Mouse (Mus musculus): Measurements from ENCODE around the gene Nckap5l.
"Not testable (repeated sequence)": the region's sequence is repeated elsewhere in the genome, so short reads cannot be mapped to it uniquely, and the experiment has no call there.

Gene Nckap5l

GRCm38 (mm10) chr15:99396462-99396861, 61.1 kb downstream of the Nckap5l start:
- no peak for DNase-seq (ENCODE audit: low spot score)

GRCm38 (mm10) chr15:99393386-99394252, 63.9 kb downstream of the Nckap5l start:
- no peak for DNase-seq (ENCODE audit: low spot score)

DNA sequence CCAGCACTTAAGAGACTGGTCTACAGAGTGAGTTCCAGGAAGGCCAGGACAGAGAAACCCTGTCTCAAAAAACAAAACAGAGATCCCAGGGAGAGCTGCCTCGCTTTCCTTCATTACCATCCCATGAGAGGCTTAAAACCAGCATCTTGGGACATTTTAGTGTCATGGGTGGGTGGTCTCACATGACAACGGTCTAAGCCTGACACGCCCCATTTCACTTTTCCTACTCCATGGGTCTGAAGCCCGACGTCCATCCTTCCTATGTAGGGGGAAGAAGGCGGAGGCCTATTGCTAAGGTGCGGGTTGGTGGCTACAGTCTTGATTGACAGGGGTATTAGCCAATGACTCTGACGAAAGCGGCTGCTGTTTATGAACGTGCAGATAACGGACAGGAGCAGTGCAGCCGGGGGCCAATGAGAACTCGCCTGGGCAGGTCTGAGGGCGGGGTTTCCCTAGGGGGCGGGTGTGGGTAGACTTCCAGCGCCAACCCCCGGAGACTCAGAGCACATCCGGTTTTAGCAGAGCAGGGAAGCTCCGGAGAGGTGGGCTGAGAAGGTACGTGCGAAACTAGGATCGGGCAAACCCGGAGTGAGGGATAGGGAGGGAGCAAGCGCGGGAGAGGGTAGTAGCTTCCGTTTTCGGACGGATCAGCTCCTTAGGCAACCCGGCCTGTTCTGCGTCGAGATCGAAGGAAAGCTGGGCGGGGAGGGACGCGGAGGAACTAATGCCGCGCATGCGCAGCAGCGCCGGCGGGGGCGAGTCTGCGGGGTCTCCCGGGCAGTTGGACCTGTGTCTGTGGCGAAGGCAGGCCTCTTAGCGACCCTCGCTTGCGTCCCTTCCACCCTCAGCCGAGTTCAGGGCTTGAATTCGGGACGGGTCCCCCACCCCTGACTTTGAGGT, 64.8 kb downstream of the Nckap5l start, which contains the start of gene Tmbim6:
Tmbim6 (plus strand) TSS at position 397 of the 900 bp plus-strand sequence.
- DNase-seq (ENCODE audit: low spot score): peak; percentile 93

GRCm38 (mm10) chr15:99391975-99392374, 65.6 kb downstream of the Nckap5l start:
- DNase-seq (ENCODE audit: low spot score): no peak

GRCm38 (mm10) chr15:99390472-99391401, 66.8 kb downstream of the Nckap5l start:
- no peak for DNase-seq (ENCODE audit: low spot score)

- DNase-seq (ENCODE audit: low spot score): no peak
Observed at GRCm38 (mm10) chr15:99387976-99388375, 69.6 kb downstream of the Nckap5l start.

DNA sequence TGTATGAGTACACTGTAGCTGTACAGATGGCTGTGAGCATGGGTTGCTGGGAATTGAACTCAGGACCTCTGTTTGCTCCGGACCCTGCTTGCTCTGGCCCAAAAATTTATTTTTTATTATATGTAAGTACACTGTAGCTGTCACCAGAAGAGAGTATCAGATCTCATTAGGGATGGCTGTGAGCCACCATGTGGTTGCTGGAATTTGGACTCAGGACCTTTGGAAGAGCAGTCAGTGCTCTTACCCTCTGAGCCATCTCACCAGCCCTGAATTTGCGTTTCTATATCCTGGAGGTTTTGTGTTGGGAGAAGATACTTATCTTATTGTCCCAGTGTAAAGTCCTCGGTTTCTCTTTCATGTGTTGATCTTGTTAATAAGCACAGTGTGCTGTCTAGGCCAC, 70.8 kb downstream of the Nckap5l start:
- DNase-seq (ENCODE audit: low spot score): no peak

- not testable (repeated sequence) for DNase-seq (ENCODE audit: low spot score)
Observed at GRCm38 (mm10) chr15:99386110-99386509, 71.4 kb downstream of the Nckap5l start.

DNA sequence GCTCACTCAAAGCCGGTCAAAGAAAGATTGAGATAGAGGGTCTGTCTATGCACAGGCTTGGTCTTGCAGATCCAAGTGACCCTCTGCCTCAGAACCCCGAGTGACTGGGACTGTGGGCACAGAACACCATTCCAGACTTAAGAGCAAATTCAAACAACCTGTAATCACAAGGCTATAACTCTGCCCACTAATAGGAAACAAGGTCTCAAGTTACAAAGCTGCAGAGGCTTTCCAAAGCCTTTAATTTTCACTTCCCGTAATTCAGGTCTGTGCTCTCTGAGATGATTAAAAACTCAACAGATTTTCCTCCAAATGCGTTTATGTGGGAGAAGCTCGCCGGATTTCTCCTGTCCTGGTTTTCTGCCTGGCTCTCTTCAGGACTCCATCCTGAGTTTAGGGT, 73.5 kb downstream of the Nckap5l start:
- no peak for DNase-seq (ENCODE audit: low spot score)

GRCm38 (mm10) chr15:99382893-99383292, 74.7 kb downstream of the Nckap5l start:
- DNase-seq (ENCODE audit: low spot score): no peak

- no peak for DNase-seq (ENCODE audit: low spot score)
Observed at GRCm38 (mm10) chr15:99376240-99376639, 81.3 kb downstream of the Nckap5l start.

DNA sequence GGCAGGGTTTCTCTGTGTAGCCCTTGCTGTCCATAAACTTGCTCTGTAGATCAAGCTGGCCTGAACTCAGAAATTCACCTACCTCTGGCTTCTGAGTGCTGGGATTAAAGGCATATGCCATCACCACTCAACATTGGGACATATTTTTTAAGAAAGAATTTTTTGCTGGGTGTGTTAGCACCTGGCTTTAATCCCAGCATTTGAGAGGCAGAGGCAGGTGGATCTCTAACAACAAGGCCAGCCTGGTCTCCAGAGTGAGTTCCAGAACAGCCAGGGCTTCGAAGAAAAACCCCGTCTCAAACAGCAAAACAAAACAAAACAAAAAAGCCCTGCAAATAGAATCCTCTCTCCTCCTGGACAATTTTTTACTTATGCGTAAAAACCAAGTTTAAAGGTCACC, 82.0 kb downstream of the Nckap5l start:
- DNase-seq (ENCODE audit: low spot score): no peak

DNA sequence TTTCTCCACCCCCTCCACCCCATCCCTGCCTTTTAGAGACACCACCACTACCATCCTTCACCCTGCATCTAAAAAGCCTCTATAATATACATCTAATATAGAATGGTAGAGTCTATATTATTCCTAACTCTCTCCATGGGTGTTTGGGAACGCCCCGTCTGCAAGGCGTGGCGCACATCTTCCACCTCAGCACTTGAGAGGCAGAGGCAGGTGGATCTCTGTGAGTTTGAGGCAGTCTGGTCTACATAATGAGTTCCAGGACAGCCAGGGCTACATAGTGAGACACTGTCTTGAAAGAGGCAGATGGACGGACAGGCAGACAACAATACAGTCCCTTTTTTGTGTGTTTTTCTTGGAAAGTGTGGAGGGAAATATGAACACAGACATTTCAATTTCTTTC, 82.5 kb downstream of the Nckap5l start:
- DNase-seq (ENCODE audit: low spot score): no peak

GRCm38 (mm10) chr15:99372761-99373160, 84.8 kb downstream of the Nckap5l start:
- no peak for DNase-seq (ENCODE audit: low spot score)
